Mouse (Mus musculus) heart, embryonic 10.5 days (tissue): ENCODE data around the gene Cdsn. TPM values are rescaled to one million over a fixed set of nuclear protein-coding genes. Genes with fewer than 3 reads are reported as not detected.

Experiments used
- DNase-seq: peaks from one replicate; pipeline ENCODE4 v3.0.0-alpha.2; 2017; ENCODE audit warnings: low spot score
- H3K27ac ChIP-seq: fragments of 300-500 bp; sonication (generic); 2 replicates; pipeline ENCODE4 v1.5.1; 2016; ENCODE audit warnings: mild to moderate bottlenecking
- H3K27me3 ChIP-seq: fragments of 300-500 bp; sonication (generic); 2 replicates; pipeline ENCODE4 v1.6.1; 2016; ENCODE audit warnings: mild to moderate bottlenecking; ENCODE audit not compliant: poor library complexity, insufficient read depth, severe bottlenecking
- H3K36me3 ChIP-seq: fragments of 300-500 bp; sonication (generic); 2 replicates; pipeline ENCODE4 v1.6.1; 2016; ENCODE audit warnings: mild to moderate bottlenecking, moderate library complexity
- H3K4me1 ChIP-seq: fragments of 300-500 bp; sonication (generic); 2 replicates; pipeline ENCODE4 v1.6.1; 2016; ENCODE audit warnings: mild to moderate bottlenecking
- H3K4me3 ChIP-seq: fragments of 300-500 bp; sonication (generic); 2 replicates; pipeline ENCODE4 v1.5.1; 2016; ENCODE audit warnings: mild to moderate bottlenecking, moderate library complexity
- H3K9me3 ChIP-seq: fragments of 300-500 bp; sonication (generic); 2 replicates; pipeline ENCODE4 v1.6.1; 2016; ENCODE audit warnings: mild to moderate bottlenecking, moderate library complexity
- WGBS: fragments of 180-500 bp; shearing (Covaris S2); methylation state at CpG from one replicate; pipeline ENCODE4 v1.1.7; 2016; 5-methylcytosine and 5-hydroxymethylcytosine counted together
- polyA plus RNA-seq: library from polyadenylated mRNA; unstranded; fragments of >200 nt; fragmentation: Nextera tagmentation; extraction: Ambion mirVana; gene quantifications from 2 replicates; pipeline ENCODE4 v1.2.1, GENCODE M21; 2016

Gene Cdsn
- polyA plus RNA-seq, 1 experiment from 2014 or later = 0.20 TPM

- no peak overlapping the region for H3K4me3 ChIP-seq
- no peaks in the 10 kb centered on the region for H3K4me1 ChIP-seq
- peak; percentile 86 for DNase-seq
- H3K27me3 ChIP-seq = peaks cover 1% of the 10 kb centered on the region; the same call in 1 of the 2 replicates
- no peaks in the 10 kb centered on the region for H3K36me3 ChIP-seq
- H3K27ac ChIP-seq = no peak overlapping the region
- 54% methylated on average over 21 of the region's 21 CpGs for WGBS
- no peaks in the 10 kb centered on the region for H3K9me3 ChIP-seq
Observed at GRCm38 (mm10) chr17:35590410-35591218, 38.7 kb downstream of the Cdsn start.

GRCm38 (mm10) chr17:35591219-35591578, 39.3 kb downstream of the Cdsn start:
- no peaks in the 10 kb centered on the region for H3K36me3 ChIP-seq
- H3K27me3 ChIP-seq = no peaks in the 10 kb centered on the region
- no peak overlapping the region for H3K4me3 ChIP-seq
- 90% methylated on average over 7 of the region's 7 CpGs for WGBS
- no peaks in the 10 kb centered on the region for H3K9me3 ChIP-seq
- H3K27ac ChIP-seq = no peak overlapping the region
- DNase-seq = no peak
- H3K4me1 ChIP-seq = no peaks in the 10 kb centered on the region

DNA sequence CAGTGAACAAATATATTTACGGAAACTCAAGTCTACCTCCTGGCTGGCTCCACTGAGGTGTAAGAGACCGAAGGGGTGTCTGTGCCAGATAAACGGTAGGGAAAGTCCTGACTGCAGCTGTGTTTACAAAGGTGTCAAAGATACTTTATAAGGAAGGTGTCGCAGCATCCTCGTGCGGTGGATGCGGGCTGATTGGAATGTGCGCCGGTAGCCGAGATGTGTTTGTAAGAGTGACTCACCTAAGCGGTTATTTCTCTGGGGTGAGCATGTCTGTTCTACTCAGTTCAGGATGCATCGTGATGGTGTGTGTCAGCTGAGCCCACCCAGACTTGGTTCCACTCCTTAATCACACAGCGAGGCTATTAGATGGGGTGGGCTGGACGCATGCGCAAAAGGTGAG, 39.8 kb downstream of the Cdsn start:
- H3K36me3 ChIP-seq = no peaks in the 10 kb centered on the region
- no peaks in the 10 kb centered on the region for H3K9me3 ChIP-seq
- H3K4me3 ChIP-seq = no peak overlapping the region
- no peak overlapping the region for H3K27ac ChIP-seq
- no peak for DNase-seq
- H3K4me1 ChIP-seq = no peaks in the 10 kb centered on the region
- H3K27me3 ChIP-seq = no peaks in the 10 kb centered on the region
- 87% methylated on average over 15 of the region's 15 CpGs for WGBS

GRCm38 (mm10) chr17:35592131-35592530, 40.2 kb downstream of the Cdsn start:
- no peaks in the 10 kb centered on the region for H3K27me3 ChIP-seq
- no peak for DNase-seq
- H3K9me3 ChIP-seq = no peaks in the 10 kb centered on the region
- no peak overlapping the region for H3K27ac ChIP-seq
- 78% methylated on average over 9 of the region's 9 CpGs for WGBS
- no peaks in the 10 kb centered on the region for H3K36me3 ChIP-seq
- no peaks in the 10 kb centered on the region for H3K4me1 ChIP-seq
- H3K4me3 ChIP-seq = no peak overlapping the region

GRCm38 (mm10) chr17:35593786-35594185, 41.9 kb downstream of the Cdsn start:
- Histone ChIP-seq H3K4me1 (no peaks in the 10 kb centered on the region), H3K9me3 (no peaks in the 10 kb centered on the region), H3K36me3 (no peaks in the 10 kb centered on the region), H3K27me3 (no peaks in the 10 kb centered on the region), H3K27ac (no peak overlapping the region), H3K4me3 (no peak overlapping the region)
- no peak for DNase-seq
- 35% methylated on average over 4 of the region's 4 CpGs for WGBS

DNA sequence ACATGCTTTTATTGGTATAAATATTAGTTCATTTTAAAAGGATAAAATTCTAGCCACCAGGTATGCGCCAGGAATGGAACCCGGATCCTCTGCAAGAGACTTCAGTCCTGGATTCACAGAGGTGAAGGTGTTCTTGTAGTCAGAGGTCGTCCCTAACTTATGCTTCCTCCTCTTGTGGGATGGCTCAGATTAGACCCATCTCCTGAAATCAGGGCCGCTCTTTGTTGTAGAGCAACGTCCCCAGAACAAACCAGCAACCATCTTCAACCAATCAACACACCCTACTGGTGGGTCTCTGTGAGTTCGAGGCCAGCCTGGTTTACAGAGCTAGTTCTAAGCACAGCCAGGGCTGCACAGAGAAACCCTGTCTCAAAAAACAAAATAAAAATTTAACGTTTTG, 42.5 kb downstream of the Cdsn start:
- Histone ChIP-seq H3K9me3 (no peaks in the 10 kb centered on the region), H3K27ac (no peak overlapping the region), H3K27me3 (no peaks in the 10 kb centered on the region), H3K4me3 (no peak overlapping the region), H3K36me3 (no peaks in the 10 kb centered on the region), H3K4me1 (no peaks in the 10 kb centered on the region)
- WGBS = 80% methylated on average over 7 of the region's 7 CpGs
- no peak for DNase-seq

GRCm38 (mm10) chr17:35597399-35597798, 45.5 kb downstream of the Cdsn start:
- Histone ChIP-seq H3K27ac (no peak overlapping the region), H3K27me3 (0 out of 2 replicates have a peak, but pooled peaks cover 2% of the 10 kb centered on the region), H3K36me3 (no peaks in the 10 kb centered on the region), H3K9me3 (no peaks in the 10 kb centered on the region), H3K4me1 (no peaks in the 10 kb centered on the region), H3K4me3 (no peak overlapping the region)
- 84% methylated on average over 3 of the region's 3 CpGs for WGBS
- no peak for DNase-seq

DNA sequence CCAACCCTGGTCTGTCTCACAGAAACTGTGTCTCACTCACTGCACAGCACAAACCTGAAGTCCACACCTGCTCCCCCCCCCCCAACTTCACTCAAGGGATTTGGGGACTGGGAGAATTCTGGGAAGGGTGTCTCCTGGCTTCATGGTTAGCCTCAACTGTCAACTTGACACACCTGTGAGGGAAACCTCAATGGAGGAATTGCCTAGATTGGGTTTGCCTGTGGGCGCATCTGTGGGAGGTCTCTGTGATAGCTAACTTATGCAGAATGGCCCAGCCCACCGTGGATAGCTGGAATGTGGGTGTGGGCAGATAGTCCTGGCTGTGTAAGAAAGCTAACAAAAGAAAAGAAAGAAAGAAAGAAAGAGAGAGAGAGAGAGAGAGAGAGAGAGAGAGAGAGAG, 49.3 kb downstream of the Cdsn start, which contains the start of gene Sfta2:
Gene Sfta2, plus strand, starts transcription at position 301 of the 400 bp plus-strand sequence.
- no peaks in the 10 kb centered on the region for H3K9me3 ChIP-seq
- H3K27me3 ChIP-seq = 0 out of 2 replicates have a peak, but pooled peaks cover 4% of the 10 kb centered on the region
- H3K36me3 ChIP-seq = no peaks in the 10 kb centered on the region
- DNase-seq = no peak
- H3K4me3 ChIP-seq = no peak within 1 kb of the TSS
- H3K27ac ChIP-seq = no peak within 1 kb of the TSS
- WGBS = 59% methylated on average over 2 of the region's 2 CpGs
- H3K4me1 ChIP-seq = no peaks in the 10 kb centered on the region

- no peaks in the 10 kb centered on the region for H3K4me1 ChIP-seq
- 0 out of 2 replicates have a peak, but pooled peaks cover 4% of the 10 kb centered on the region for H3K27me3 ChIP-seq
- 47% methylated on average over 8 of the region's 8 CpGs for WGBS
- H3K27ac ChIP-seq = no peak overlapping the region
- no peak for DNase-seq
- no peaks in the 10 kb centered on the region for H3K9me3 ChIP-seq
- no peak overlapping the region for H3K4me3 ChIP-seq
- H3K36me3 ChIP-seq = no peaks in the 10 kb centered on the region
Observed at GRCm38 (mm10) chr17:35601736-35602354, 49.9 kb downstream of the Cdsn start.

Other genes with a start within 250 kb of the Cdsn start
- gene H2-Q1, start 231.7 kb upstream of the Cdsn start, polyA plus RNA-seq = 0.80 and 1.2 TPM in 2 replicates
- gene H2-Q2, start 209.9 kb upstream of the Cdsn start, polyA plus RNA-seq = 11.2 and 15.9 TPM in 2 replicates
- gene H2-Q4, start 172.5 kb upstream of the Cdsn start, polyA plus RNA-seq = 1.8 and 2.1 TPM in 2 replicates
- gene H2-Q6, start 127.3 kb upstream of the Cdsn start, polyA plus RNA-seq = 0.17 and 4.9 TPM in 2 replicates
- gene H2-Q7, start 113.0 kb upstream of the Cdsn start, polyA plus RNA-seq = 2.2 and 12.2 TPM in 2 replicates
- 0.25 and 4.7 TPM in 2 replicates for gene H2-Q10, start 82.0 kb upstream of the Cdsn start, polyA plus RNA-seq
- gene Pou5f1, start 46.1 kb upstream of the Cdsn start, polyA plus RNA-seq = 0.09 TPM in 1 of 2 replicates, not detected in the other
- 43.1 and 43.8 TPM in 2 replicates for gene Tcf19, start 35.3 kb upstream of the Cdsn start, polyA plus RNA-seq
- gene Cchcr1, start 35.0 kb upstream of the Cdsn start, polyA plus RNA-seq = 17.2 and 17.9 TPM in 2 replicates
- 0.81 and 1.1 TPM in 2 replicates for gene Psors1c2, start 18.9 kb upstream of the Cdsn start, polyA plus RNA-seq
- not detected in 2 replicates for gene 2300002M23Rik, start 15.3 kb downstream of the Cdsn start, polyA plus RNA-seq
- not detected in 2 replicates for gene Sfta2, start 49.4 kb downstream of the Cdsn start, polyA plus RNA-seq
- not detected in 2 replicates for gene Gm9573, start 74.5 kb downstream of the Cdsn start, polyA plus RNA-seq
- 0.52 and 0.60 TPM in 2 replicates for gene Mucl3, start 91.6 kb downstream of the Cdsn start, polyA plus RNA-seq
- 17.5 and 18.6 TPM in 2 replicates for gene Vars2, start 115.5 kb downstream of the Cdsn start, polyA plus RNA-seq
- 34.7 and 43.5 TPM in 2 replicates for gene Gtf2h4, start 121.6 kb downstream of the Cdsn start, polyA plus RNA-seq
- gene Ddr1, start 152.5 kb downstream of the Cdsn start, polyA plus RNA-seq = 109 and 158 TPM in 2 replicates